Mouse (Mus musculus) forebrain, embryonic 11.5 days (tissue): ENCODE data around the gene Fos. TPM values are rescaled to one million over a fixed set of nuclear protein-coding genes. Genes with fewer than 3 reads are reported as not detected.
A peak's percentile ranks its signal among the peaks of the same experiment; 100 is the strongest.

Source experiments
- ATAC-seq: fragments of 200-750 bp; cut with Nextera tagmentation; replicated peaks from 2 replicates; pipeline ENCODE4 v1.8.0; 2017; ENCODE audit warnings: moderate TSS enrichment; ENCODE audit not compliant: low FRiP score
- DNase-seq: peaks from one replicate; pipeline ENCODE4 v3.0.0-alpha.2; 2017; ENCODE audit warnings: low spot score
- H3K27ac ChIP-seq: fragments of 300-500 bp; sonication (generic); 2 replicates; pipeline ENCODE4 v1.5.1; 2014; ENCODE audit warnings: low read depth, low read length
- H3K27me3 ChIP-seq: fragments of 300-500 bp; sonication (generic); 2 replicates; pipeline ENCODE4 v1.6.1; 2014; ENCODE audit warnings: mild to moderate bottlenecking, low read length, mixed read lengths; ENCODE audit not compliant: control insufficient read depth, insufficient read depth
- H3K36me3 ChIP-seq: fragments of 300-500 bp; sonication (generic); 2 replicates; pipeline ENCODE4 v1.6.1; 2014; ENCODE audit warnings: mild to moderate bottlenecking, low read length, moderate library complexity, mixed read lengths; ENCODE audit not compliant: control insufficient read depth, insufficient read depth
- H3K4me1 ChIP-seq: fragments of 300-500 bp; sonication (generic); replicated peaks from 2 replicates; pipeline ENCODE4 v1.6.1; 2014; ENCODE audit warnings: low read length, mixed read lengths; ENCODE audit not compliant: control insufficient read depth, insufficient read depth
- H3K4me2 ChIP-seq: fragments of 300-500 bp; sonication (generic); 2 replicates; pipeline ENCODE4 v1.6.1; 2014; ENCODE audit warnings: low read depth, mild to moderate bottlenecking, low read length, moderate library complexity, mixed read lengths; ENCODE audit not compliant: severe bottlenecking
- H3K4me3 ChIP-seq: fragments of 300-500 bp; sonication (generic); 2 replicates; pipeline ENCODE4 v1.5.1; 2014; ENCODE audit warnings: low read depth, low read length
- H3K9ac ChIP-seq: fragments of 300-500 bp; sonication (generic); 2 replicates; pipeline ENCODE4 v1.6.1; 2014; ENCODE audit warnings: low read length
- H3K9me3 ChIP-seq: fragments of 300-500 bp; sonication (generic); 2 replicates; pipeline ENCODE4 v1.6.1; 2016; ENCODE audit warnings: low read length, mixed read lengths; ENCODE audit not compliant: control insufficient read depth
- WGBS: fragments of 180-500 bp; shearing (Covaris S2); extraction: QIAGEN DNeasy Blood & Tissue Kit; methylation state at CpG from one replicate; pipeline ENCODE4 v1.1.7; 2014; 5-methylcytosine and 5-hydroxymethylcytosine counted together
- polyA plus RNA-seq: library from polyadenylated mRNA; unstranded; fragments of >200 nt; fragmentation: Nextera tagmentation; extraction: Ambion mirVana; gene quantifications from 2 replicates; pipeline ENCODE4 v1.2.1, GENCODE M21; 2014

Fos gene
- 0.57 and 1.1 TPM in 2 replicates for polyA plus RNA-seq

DNA sequence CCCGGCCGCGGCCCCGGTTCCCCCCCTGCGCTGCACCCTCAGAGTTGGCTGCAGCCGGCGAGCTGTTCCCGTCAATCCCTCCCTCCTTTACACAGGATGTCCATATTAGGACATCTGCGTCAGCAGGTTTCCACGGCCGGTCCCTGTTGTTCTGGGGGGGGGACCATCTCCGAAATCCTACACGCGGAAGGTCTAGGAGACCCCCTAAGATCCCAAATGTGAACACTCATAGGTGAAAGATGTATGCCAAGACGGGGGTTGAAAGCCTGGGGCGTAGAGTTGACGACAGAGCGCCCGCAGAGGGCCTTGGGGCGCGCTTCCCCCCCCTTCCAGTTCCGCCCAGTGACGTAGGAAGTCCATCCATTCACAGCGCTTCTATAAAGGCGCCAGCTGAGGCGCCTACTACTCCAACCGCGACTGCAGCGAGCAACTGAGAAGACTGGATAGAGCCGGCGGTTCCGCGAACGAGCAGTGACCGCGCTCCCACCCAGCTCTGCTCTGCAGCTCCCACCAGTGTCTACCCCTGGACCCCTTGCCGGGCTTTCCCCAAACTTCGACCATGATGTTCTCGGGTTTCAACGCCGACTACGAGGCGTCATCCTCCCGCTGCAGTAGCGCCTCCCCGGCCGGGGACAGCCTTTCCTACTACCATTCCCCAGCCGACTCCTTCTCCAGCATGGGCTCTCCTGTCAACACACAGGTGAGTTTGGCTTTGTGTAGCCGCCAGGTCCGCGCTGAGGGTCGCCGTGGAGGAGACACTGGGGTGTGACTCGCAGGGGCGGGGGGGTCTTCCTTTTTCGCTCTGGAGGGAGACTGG, at the start of gene Fos:
Gene Fos (plus strand): TSS at position 410 of the 817 bp plus-strand sequence.
- Histone ChIP-seq H3K4me2 (peak within 1 kb of the TSS; percentile 99), H3K27me3 (peaks cover 29% of the 10 kb centered on the region), H3K4me1 (peaks cover 12% of the 10 kb centered on the region), H3K4me3 (peak within 1 kb of the TSS; percentile 50), H3K36me3 (no peaks in the 10 kb centered on the region), H3K9me3 (no peaks in the 10 kb centered on the region), H3K9ac (peak within 1 kb of the TSS; percentile 21), H3K27ac (no peak within 1 kb of the TSS)
- under 1% methylated on average over 56 of the region's 56 CpGs for WGBS
- peak; percentile 87 for ATAC-seq
- DNase-seq, result peak; percentile 89

DNA sequence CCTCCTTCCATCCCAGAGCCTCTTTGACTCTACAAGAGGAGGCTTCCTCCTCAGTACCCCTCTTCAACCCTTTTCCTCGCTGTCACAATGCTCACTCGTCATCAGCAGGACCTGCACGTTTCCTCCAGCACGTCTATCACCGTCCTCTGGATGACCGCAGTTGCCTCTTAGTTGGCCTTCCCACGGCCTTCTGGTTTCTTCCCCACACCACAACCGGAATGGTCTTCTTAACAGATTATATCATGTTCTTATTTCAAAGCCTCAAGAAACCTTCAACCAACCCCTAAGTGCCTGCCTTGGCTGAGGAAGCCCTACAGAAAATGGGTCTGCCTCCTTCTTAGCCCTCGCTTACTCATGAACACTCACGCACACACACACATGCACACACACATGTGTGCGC, 48.0 kb upstream of the Fos start:
- no peak overlapping the region for H3K27ac ChIP-seq
- no peaks in the 10 kb centered on the region for H3K4me1 ChIP-seq
- H3K4me3 ChIP-seq, result no peak overlapping the region
- no peak overlapping the region for H3K4me2 ChIP-seq
- WGBS, result 90% methylated on average over 11 of the region's 11 CpGs
- no peaks in the 10 kb centered on the region for H3K27me3 ChIP-seq
- no peaks in the 10 kb centered on the region for H3K36me3 ChIP-seq
- no peak overlapping the region for H3K9ac ChIP-seq
- no peak for DNase-seq
- H3K9me3 ChIP-seq, result no peaks in the 10 kb centered on the region
- ATAC-seq, result no peak

DNA sequence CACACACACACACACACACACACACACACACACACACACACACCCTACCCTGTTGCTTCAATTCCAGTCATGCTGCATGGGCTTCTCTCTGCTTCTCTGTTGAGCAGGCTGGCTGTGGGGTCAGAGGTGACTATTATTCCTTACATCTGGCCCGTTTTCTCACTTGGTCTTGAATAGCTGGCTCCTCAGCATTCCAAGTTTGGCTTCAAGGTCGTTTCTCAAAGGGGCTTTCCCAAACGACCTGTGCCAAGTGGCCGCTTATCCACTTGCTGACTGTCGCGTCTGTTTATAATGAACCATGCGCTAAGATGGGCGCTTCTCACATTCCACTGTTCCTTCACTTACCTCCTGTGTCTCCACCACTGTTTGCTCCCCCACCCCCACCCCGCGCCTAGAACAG, 47.6 kb upstream of the Fos start:
- Histone ChIP-seq H3K27ac (no peak overlapping the region), H3K9ac (no peak overlapping the region), H3K27me3 (no peaks in the 10 kb centered on the region), H3K4me1 (no peaks in the 10 kb centered on the region), H3K36me3 (no peaks in the 10 kb centered on the region), H3K4me3 (no peak overlapping the region), H3K9me3 (no peaks in the 10 kb centered on the region), H3K4me2 (no peak overlapping the region)
- no peak for DNase-seq
- ATAC-seq, result no peak
- WGBS, result 57% methylated on average over 10 of the region's 10 CpGs

DNA sequence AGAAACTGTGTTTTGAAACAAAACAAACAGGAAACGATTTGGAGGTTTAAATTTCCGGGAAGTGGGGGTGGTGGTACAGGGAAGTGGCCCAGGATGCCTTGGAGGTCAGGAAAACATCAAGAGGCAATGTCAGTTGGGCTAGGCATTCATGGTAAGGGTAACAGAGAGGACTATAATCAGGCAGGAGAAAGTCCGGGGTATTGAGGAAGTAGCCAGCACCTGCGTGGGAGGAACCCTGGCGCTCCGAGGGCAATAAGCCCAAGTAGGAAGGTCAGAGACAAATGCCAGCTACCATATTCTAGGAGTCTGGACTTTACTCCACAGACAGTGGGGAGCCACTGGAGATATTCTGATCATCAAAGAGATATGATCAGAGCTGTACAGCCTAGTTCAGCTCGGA, 45.9 kb upstream of the Fos start:
- Histone ChIP-seq H3K9ac (no peak overlapping the region), H3K4me3 (no peak overlapping the region), H3K4me1 (no peaks in the 10 kb centered on the region), H3K36me3 (no peaks in the 10 kb centered on the region), H3K9me3 (no peaks in the 10 kb centered on the region), H3K4me2 (no peak overlapping the region), H3K27me3 (no peaks in the 10 kb centered on the region), H3K27ac (no peak overlapping the region)
- ATAC-seq (no peak), DNase-seq (no peak)
- WGBS, result 82% methylated on average over 7 of the region's 7 CpGs

DNA sequence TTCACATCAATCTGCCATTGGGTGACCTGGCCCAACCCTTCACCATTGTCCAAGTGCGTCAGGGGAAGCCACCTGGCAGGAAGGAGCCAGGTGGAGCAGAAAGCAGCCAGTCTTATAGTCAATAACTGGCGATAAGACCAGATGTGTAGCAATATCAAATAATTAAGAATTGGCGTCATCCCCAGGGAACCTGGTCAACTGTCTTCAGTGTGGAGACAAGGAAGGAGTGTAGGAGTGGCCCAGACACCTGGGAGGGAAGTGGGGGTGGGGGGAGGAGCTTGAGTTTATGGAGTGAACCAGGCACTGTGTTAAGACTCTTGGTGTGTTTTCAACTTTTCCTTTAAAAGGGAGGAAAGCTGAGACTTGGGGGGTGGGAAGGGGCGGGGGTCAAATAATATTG, 43.7 kb upstream of the Fos start:
- Histone ChIP-seq H3K9me3 (no peaks in the 10 kb centered on the region), H3K27me3 (no peaks in the 10 kb centered on the region), H3K36me3 (no peaks in the 10 kb centered on the region), H3K27ac (no peak overlapping the region), H3K4me3 (no peak overlapping the region), H3K4me2 (no peak overlapping the region), H3K9ac (no peak overlapping the region), H3K4me1 (peaks cover 7% of the 10 kb centered on the region)
- WGBS, result 85% methylated on average over 4 of the region's 4 CpGs
- no peak for DNase-seq
- no peak for ATAC-seq

DNA sequence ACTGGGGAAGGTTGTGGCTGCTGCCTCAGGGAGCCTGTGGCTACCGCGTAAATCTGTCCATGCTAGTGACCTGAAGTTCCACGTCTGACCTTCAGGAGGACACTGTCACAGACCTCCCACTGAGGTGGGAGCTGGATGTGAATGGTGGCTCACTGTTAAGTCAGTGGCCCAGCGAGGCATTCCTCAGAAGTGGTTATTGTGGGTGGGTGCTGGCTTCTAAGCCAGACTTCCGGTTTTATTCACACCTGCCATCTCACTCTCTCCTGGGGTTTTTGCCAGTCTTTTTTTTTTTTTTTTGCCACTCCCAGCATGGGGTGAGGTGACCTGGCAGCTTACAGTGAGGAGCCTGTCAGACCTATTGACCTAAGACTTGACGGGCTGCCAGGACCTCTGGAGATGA, 43.3 kb upstream of the Fos start:
- 62% methylated on average over 6 of the region's 6 CpGs for WGBS
- no peak for ATAC-seq
- Histone ChIP-seq H3K9me3 (no peaks in the 10 kb centered on the region), H3K4me1 (peaks cover 7% of the 10 kb centered on the region), H3K36me3 (no peaks in the 10 kb centered on the region), H3K4me2 (no peak overlapping the region), H3K27me3 (no peaks in the 10 kb centered on the region), H3K27ac (no peak overlapping the region), H3K4me3 (no peak overlapping the region), H3K9ac (no peak overlapping the region)
- DNase-seq, result no peak

DNA sequence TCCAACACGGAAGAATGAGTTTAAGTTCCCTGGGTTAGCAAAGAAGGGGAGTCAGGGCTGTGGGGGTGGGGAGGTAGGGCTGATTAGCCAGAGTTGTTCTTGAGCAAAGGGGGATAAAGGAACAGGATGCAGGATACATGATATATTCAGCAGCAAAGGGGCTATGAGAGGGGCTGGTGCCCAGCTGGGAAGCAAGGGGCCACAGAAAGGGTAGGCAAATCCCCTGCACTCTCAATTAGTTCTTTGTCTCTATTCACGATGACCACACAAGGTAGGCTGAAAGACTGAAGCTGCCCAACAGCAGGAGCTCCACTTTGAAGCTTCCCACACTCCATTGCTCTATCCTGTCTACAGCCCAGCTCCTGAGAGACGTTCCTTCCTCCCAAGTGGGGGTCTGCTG, 39.8 kb upstream of the Fos start:
- DNase-seq (peak; percentile 66), ATAC-seq (peak; percentile 71)
- Histone ChIP-seq H3K4me2 (peak overlapping the region; percentile 18; the same call in 1 of the 2 replicates), H3K36me3 (no peaks in the 10 kb centered on the region), H3K9ac (peak overlapping the region; percentile 27; the same call in 1 of the 2 replicates), H3K4me3 (no peak overlapping the region), H3K4me1 (peaks cover 14% of the 10 kb centered on the region), H3K27ac (peak overlapping the region; percentile 27; the same call in 1 of the 2 replicates), H3K27me3 (no peaks in the 10 kb centered on the region), H3K9me3 (no peaks in the 10 kb centered on the region)
- WGBS, result 6% methylated on average over 3 of the region's 3 CpGs

DNA sequence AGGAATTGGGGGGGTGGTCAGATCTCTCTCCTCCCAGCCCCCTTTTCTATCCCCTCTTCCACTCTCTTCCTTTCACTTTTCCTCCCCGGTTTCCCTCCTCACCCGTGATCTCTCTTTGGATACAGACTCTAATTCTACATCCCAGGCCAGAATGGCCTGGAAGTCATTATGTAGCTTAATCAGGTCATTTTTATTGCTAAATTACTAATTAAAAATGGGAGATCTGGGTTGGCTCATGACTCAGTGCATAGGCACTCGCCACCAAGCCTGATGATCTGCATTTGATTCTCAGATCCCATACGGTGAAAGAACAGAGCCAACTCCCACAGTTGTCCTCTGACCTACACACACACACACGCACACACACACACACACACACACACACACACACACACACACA, 39.2 kb upstream of the Fos start:
- Histone ChIP-seq H3K36me3 (no peaks in the 10 kb centered on the region), H3K27ac (peak overlapping the region; percentile 27; the same call in 1 of the 2 replicates), H3K4me3 (no peak overlapping the region), H3K4me1 (peaks cover 14% of the 10 kb centered on the region), H3K9me3 (no peaks in the 10 kb centered on the region), H3K27me3 (no peaks in the 10 kb centered on the region), H3K4me2 (no peak overlapping the region), H3K9ac (no peak overlapping the region)
- WGBS, result 56% methylated on average over 5 of the region's 5 CpGs
- DNase-seq (no peak), ATAC-seq (no peak)
